Mouse (Mus musculus): ENCODE results near the gene Irx4.

- no peak for TF ChIP-seq CTCF (IDR thresholded peaks at IDR 0.05; ENCODE audit: extremely low read depth, insufficient read depth, low read length)
- no peak for TF ChIP-seq POLR2A (IDR thresholded peaks at IDR 0.05; ENCODE audit: extremely low read depth, insufficient read depth, low read length)
These were observed 23.8 kb upstream of the Irx4 start for GRCm38 (mm10) chr13:73236461-73236860.

All from cortical plate, adult 2 months (tissue).